Mouse (Mus musculus) common myeloid progenitor, adult 5-6 weeks (primary cell): ENCODE measurements around the gene Rhox2f. TPM values are rescaled to one million over a fixed set of nuclear protein-coding genes. Genes with fewer than 3 reads are reported as not detected.
"Not testable (repeated sequence)": the region's sequence is repeated elsewhere in the genome, so short reads cannot be mapped to it uniquely, and the experiment has no call there.

Experiments
- ATAC-seq: replicated peaks from 2 replicates; pipeline ENCODE4 v1.8.0; 2016; ENCODE audit warnings: low read depth, mild to moderate bottlenecking, moderate TSS enrichment, inconsistent platforms; ENCODE audit not compliant: poor library complexity, severe bottlenecking
- total RNA-seq: library from RNA; stranded (forward); fragments of 200-1000, 187-1606 nt; gene quantifications from 2 replicates; pipeline ENCODE4 v1.2.3, GENCODE M21; 2017

The Rhox2f gene
- total RNA-seq = not detected in 2 replicates

DNA sequence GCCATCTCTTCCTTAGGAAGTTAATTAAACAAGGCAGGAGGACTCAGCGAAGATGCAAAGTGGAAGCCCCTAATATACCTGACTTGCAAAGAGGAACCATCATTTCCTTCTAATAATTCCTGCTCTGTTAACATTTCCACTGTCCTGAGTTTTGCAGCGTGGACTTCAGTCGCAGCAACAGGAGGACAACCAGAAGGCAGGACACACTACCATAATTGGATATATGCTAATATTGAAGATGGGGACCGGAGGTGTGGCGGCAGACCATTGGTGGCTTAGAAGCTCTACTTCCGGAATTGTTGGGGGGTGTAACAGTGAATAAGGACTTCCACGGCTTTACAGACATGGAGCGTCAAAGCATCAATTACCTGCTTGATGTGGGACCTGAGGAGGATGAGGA is at the start of gene Rhox2f:
Gene Rhox2f (plus strand): TSS at position 301 of the 400 bp plus-strand sequence.
- not testable (repeated sequence) for ATAC-seq

DNA sequence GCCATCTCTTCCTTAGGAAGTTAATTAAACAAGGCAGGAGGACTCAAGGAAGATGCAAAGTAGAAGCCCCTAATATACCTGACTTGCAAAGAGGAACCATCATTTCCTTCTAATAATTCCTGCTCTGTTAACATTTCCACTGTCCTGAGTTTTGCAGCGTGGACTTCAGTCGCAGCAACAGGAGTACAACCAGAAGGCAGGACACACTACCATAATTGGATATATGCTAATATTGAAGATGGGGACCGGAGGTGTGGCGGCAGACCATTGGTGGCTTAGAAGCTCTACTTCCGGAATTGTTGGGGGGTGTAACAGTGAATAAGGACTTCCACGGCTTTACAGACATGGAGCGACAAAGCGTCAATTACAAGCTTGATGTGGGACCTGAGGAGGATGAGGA is 41.1 kb upstream of the Rhox2f start, which contains the start of gene Rhox2e:
Gene Rhox2e (plus strand): TSS at position 301 of the 400 bp plus-strand sequence.
- not testable (repeated sequence) for ATAC-seq

- not testable (repeated sequence) for ATAC-seq
These were observed 29.5 kb upstream of the Rhox2f start, which contains the start of gene Rhox3e for GRCm38 (mm10) chrX:37541719-37542118. Rhox3e (plus strand) TSS chrX:37542019.

GRCm38 (mm10) chrX:37557112-37557511 is 14.1 kb upstream of the Rhox2f start, which contains the start of gene Rhox4e:
Rhox4e (plus strand) TSS chrX:37557412.
- ATAC-seq = not testable (repeated sequence)

DNA sequence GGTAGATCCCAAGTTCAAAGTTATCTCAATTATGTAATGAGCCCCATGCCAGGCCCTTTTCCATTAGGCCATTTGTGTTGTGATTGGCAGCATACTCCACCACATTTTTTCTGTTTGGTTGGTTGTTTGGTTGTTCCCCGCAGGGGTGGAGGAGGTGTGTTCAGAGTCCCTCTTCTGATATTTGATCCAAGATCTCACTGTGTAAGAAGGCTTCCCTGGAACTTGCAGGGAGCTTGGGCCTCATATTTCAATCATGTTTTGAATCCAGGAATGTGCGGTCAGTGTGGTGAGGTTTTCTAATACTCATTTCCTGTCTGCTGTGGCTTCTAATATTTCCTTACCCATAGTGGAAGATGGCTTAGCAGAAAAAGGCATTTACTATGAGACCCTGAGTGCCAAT is 1.4 kb downstream of the Rhox2f start:
- not testable (repeated sequence) for ATAC-seq

GRCm38 (mm10) chrX:37580692-37581091 is 9.5 kb downstream of the Rhox2f start, which contains the start of gene Rhox3f:
Rhox3f (plus strand) TSS chrX:37580992.
- ATAC-seq = not testable (repeated sequence)

DNA sequence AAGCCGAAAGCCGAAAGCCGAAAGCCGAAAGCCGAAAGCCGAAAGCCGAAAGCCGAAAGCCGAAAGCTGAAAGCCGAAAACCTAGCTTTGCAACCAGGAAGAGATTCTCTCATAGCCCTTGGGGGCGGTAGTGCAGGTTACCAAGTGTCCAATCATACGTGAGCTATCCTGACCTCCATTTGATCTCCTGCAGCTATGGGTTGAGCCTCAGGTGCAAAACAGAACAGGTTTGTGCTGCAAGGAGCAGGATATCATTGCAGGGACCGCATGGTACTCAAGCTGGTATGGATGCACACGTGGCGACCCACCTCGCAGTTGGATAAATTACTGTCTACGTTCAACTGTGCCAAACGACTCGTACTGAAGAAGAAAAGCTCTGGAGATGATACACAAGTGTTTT is 36.4 kb downstream of the Rhox2f start, which contains the start of gene Rhox4f:
Gene Rhox4f (minus strand): TSS at position 101 of the 400 bp plus-strand sequence.
- ATAC-seq = not testable (repeated sequence)

Other genes with a start within 250 kb of the Rhox2f start
- gene Rhox3a2, start 191.4 kb upstream of the Rhox2f start, total RNA-seq = not detected in 2 replicates
- gene Rhox4a2, start 180.6 kb upstream of the Rhox2f start, total RNA-seq = not detected in 2 replicates
- not detected in 2 replicates for gene Rhox2b, start 159.3 kb upstream of the Rhox2f start, total RNA-seq
- not detected in 2 replicates for gene Rhox4b, start 138.9 kb upstream of the Rhox2f start, total RNA-seq
- not detected in 2 replicates for gene Rhox2c, start 117.7 kb upstream of the Rhox2f start, total RNA-seq
- gene Rhox3c, start 112.8 kb upstream of the Rhox2f start, total RNA-seq = not detected in 2 replicates
- not detected in 2 replicates for gene Rhox4c, start 91.1 kb upstream of the Rhox2f start, total RNA-seq
- not detected in 2 replicates for gene Rhox2d, start 78.0 kb upstream of the Rhox2f start, total RNA-seq
- not detected in 2 replicates for gene Rhox4d, start 57.0 kb upstream of the Rhox2f start, total RNA-seq
- gene Rhox2e, start 41.0 kb upstream of the Rhox2f start, total RNA-seq = not detected in 2 replicates
- gene Rhox3e, start 29.4 kb upstream of the Rhox2f start, total RNA-seq = not detected in 2 replicates
- not detected in 2 replicates for gene Rhox4e, start 14.0 kb upstream of the Rhox2f start, total RNA-seq
- gene Rhox3f, start 9.6 kb downstream of the Rhox2f start, total RNA-seq = not detected in 2 replicates
- gene Rhox4f, start 36.3 kb downstream of the Rhox2f start, total RNA-seq = not detected in 2 replicates
- not detected in 2 replicates for gene Rhox3g, start 57.2 kb downstream of the Rhox2f start, total RNA-seq
- gene Rhox2g, start 72.1 kb downstream of the Rhox2f start, total RNA-seq = not detected in 2 replicates
- gene Rhox4g, start 79.9 kb downstream of the Rhox2f start, total RNA-seq = not detected in 2 replicates
- gene Rhox3h, start 97.4 kb downstream of the Rhox2f start, total RNA-seq = not detected in 2 replicates
- not detected in 2 replicates for gene Rhox2h, start 101.9 kb downstream of the Rhox2f start, total RNA-seq
- not detected in 2 replicates for gene Rhox5, start 233.4 kb downstream of the Rhox2f start, total RNA-seq